Mouse (Mus musculus) regulatory T cell (primary cell): ENCODE measurements at regions not wholly inside any gene's neighbourhood (a gene's known extent, or its start where the extent isn't known, plus 50 kb on each side); places are given as distances from the start of the nearest gene placed in this dataset.

Source experiments
- in situ Hi-C: fragments of 300-600 bp; cut with MboI, MseI; formaldehyde crosslinking; loops from one replicate; pipeline ENCODE4 v1.15.1; 2025; ENCODE audit warnings: high pct_unique_total_duplicates

- in situ Hi-C loops: no loop called here
These were observed 105.0 kb downstream of the Dyrk2 start for GRCm38 (mm10) chr10:118765051-118765450.

- in situ Hi-C loops: no loop called here
These were observed 104.2 kb downstream of the Dyrk2 start for GRCm38 (mm10) chr10:118765544-118766441.

GRCm38 (mm10) chr10:118766826-118767225 lies 103.2 kb downstream of the Dyrk2 start:
- in situ Hi-C loops: no loop called here

DNA sequence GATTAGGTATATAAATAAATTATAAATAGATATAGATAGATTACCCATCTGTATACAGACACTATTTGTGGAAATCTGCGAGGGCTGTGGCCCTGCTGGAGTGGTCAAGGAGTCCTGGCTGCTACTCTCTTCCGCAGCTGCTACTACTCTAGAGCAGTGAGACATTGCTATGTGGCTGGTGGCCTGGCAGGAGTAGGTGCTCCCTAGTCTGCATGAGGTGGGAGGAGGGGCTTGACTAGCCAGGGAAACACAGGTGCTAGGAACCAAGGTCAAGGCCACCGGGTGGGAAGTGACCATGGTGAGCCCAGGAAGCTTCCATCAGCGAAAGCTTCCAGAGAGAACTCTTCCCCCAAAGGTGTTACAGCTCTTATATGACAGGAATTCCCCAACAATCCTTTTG lies 100.3 kb downstream of the Dyrk2 start:
- in situ Hi-C loops: no loop called here

DNA sequence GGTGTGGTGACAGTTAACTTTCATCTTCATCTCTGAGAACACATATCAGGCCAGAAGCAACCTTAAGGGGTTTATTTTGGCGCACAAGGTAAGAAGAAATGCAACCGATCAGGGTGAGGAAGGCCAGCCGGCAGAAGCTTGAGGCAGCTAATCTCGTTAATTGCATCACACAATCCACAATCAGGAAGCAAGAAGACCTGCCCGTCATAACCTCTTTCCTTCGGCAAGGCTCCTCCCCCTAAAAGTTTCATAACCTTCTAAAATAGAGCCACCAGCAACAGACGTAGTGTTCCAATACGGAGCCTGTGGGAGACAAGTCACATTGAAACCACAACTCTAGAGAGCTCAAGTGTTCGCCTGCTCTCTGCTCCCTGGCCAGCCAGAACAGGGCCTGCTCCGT lies 91.4 kb downstream of the Dyrk2 start:
- in situ Hi-C loops: no loop called here

GRCm38 (mm10) chr10:118780831-118781569 lies 89.0 kb downstream of the Dyrk2 start:
- in situ Hi-C loops: no loop called here

DNA sequence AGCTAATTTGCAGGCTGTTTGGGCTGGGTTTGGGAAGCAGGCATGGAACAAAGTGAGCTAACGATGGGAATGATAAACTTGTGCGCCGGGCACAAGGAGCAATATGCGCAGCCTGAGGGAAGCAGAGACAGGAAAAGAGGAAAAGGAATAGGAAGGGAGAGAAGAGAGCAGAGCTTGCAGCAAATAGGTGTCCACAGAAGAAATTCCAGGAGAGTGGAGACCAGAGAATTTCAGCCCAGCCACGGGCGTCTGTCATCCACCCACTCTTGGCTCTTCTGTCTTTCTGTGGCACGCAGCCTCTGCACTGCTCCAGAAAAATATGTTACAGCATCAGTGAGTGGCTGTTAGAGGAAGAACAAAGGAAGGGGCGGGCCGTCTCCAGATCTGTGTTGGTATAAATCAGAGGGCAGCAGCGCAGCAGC lies 88.2 kb downstream of the Dyrk2 start:
- in situ Hi-C loops: no loop called here

GRCm38 (mm10) chr10:118782646-118783045 lies 87.4 kb downstream of the Dyrk2 start:
- in situ Hi-C loops: no loop called here

GRCm38 (mm10) chr10:118787280-118787690 lies 82.7 kb downstream of the Dyrk2 start:
- in situ Hi-C loops: no loop called here

DNA sequence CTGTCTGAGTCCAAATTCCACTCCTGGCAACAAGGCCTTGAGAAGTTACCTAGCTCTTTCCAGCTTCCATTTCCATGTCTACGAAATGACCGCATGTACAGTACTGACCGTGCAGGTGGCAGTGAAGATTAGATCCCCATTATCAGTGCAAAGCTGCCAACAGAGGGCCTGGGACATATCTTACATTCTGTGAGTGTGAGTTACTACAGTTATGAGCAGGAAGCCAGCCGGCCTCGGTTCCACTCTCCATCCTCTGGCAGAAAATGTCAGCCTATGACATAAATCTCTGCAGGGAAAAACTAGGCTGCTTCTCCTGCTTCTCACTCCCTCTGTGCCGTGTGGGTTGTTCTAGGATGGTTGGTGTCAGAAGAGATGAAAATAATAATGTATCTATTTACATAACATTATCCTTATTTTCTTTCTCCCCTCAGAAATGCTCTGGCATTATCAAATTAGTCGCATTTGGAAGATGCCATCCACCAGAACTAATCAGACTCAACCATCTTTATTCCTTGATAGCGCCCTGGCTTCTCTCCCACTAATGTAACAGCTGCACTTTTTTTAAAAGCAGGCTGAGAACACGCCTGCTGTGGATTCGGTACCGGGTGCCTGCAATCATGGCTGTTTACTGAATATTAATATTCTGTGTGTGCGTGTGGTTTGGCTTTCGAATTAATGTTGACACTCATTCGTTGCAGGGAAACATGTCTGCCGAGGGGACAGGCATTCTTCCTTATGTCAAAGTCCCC lies 77.5 kb downstream of the Dyrk2 start:
- in situ Hi-C loops: no loop called here

DNA sequence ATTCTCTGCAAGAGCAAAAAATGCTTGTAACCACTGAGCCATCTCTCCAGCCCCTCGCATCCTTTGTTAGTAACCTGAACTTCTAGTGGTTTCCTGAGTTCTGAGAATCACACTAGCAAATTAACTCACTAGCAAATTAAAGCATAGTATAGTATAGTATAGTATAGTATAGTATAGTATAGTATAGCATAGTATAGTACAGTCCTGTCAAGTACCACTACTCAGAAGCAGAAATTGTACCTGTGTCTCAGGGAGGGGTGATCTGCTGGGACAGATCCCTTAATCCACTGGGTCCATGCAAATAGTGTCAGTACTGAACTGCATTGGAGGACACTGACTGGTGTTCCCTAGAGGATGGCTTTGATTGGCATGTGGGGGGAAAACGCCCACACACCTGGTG lies 76.2 kb downstream of the Dyrk2 start:
- in situ Hi-C loops: no loop called here

DNA sequence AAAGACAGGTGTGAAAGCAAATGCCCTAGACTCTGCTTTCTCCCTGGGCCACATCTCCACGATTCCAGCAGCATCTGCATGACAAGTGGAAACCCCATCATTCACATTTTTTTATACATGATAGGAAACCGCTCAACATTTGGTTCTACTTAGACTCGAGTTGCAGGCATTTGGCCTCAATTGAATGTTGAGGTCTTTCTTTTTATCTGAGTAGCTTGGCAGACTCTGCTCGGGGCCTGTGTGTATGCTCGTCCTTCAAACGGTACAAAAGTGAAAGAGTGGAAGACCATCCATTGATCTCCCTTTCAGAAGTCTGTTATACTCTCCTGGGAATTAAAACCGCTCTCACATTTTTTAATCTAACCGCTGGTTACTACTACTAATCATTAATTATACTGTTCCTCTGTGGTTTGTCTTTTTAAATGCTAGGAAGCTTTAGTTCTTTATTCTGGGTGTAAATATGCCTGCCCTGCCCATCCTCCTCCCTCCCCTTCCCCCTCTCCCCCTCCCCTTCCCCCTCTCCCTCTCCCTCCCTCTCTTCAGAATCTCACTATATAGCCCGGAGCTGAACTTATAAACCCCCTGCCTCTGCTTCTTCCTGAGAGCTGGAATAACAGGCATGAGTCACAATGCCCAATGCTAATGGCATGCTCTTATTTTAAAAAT lies 75.5 kb downstream of the Dyrk2 start:
- in situ Hi-C loops: no loop called here

DNA sequence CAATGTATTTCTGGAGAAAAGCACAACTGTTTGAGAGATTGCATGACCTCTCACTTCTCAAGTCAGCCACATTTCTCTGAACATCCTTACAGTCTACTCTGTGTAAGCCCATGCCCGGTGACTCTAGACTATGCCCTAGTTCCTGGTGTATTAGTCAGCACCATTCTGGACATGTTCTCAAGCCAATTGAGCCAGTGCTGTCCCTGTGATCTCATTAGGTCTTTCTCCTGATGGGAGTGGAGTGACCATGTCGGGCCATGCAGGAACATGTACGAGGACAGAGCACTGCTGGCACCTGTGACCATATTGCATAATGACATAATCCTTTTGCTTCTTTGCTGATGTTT lies 75.0 kb downstream of the Dyrk2 start:
- in situ Hi-C loops: no loop called here

- in situ Hi-C loops: no loop called here
These were observed 73.5 kb downstream of the Dyrk2 start for GRCm38 (mm10) chr10:118796512-118796911.

- in situ Hi-C loops: no loop called here
These were observed 72.8 kb downstream of the Dyrk2 start for GRCm38 (mm10) chr10:118797256-118797655.

- in situ Hi-C loops: no loop called here
These were observed 70.2 kb downstream of the Dyrk2 start for GRCm38 (mm10) chr10:118799767-118800166.

DNA sequence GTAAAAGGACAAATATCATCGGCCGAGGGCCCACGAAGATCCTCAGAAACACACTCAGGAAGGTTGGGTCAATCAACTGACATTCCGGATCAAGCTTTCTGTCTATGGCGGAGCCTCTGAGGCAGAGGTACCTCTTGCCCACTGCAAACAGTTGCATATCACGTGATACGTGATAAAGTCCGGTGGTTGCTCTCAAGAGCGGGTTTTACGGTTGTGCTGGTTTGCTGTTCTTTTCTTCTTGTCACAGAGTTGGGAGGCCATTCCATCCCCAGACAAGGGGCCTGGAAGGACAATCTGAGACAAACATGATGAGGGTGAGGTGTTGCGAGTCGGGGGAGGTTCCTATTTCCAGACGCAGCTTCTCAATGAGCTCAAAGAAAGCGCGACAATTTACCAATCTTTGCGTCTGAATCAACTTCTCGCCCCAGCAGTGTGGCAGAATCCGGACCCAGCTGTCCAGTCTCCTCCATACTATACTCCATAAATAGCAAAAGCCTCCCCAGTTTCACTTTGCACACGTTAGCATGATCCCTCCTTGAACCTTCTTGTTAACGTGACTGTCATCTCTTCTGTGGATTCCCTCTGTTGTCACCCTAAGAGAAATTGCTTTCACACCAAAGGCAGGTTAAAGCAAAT lies 66.0 kb downstream of the Dyrk2 start:
- in situ Hi-C loops: no loop called here

DNA sequence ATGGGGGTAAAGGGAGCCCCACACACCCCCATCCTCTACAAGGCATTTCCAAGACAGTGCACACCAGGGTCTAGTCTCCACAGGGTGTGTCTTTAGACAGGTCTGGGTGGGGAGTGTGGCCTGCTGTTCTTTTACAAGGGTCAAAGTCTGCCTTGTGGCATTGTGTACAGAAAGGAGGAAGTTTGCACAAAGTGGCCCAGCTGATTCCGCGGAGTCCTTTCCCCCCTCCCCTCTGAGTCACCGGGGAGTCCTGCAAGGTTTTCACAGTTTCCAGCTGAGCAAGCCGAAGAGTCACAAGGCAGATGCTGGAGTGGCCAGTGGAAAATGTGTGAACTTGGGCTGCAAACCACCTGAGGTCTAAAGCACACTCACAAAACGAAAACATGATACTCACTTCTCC lies 65.4 kb downstream of the Dyrk2 start:
- in situ Hi-C loops: no loop called here
